Mouse (Mus musculus) hindbrain, postnatal 0 days (tissue): ENCODE data around the gene Wars2. TPM values are rescaled to one million over a fixed set of nuclear protein-coding genes. Genes with fewer than 3 reads are reported as not detected.

Experiments
- ATAC-seq: fragments of 200-750 bp; cut with Nextera tagmentation; 2 replicates; pipeline ENCODE4 v1.8.0; 2017; ENCODE audit warnings: mild to moderate bottlenecking, moderate TSS enrichment, moderate library complexity
- DNase-seq: peaks from one replicate; pipeline ENCODE4 v3.0.0-alpha.2; 2015; ENCODE audit warnings: low spot score
- H3K27ac ChIP-seq: fragments of 300-500 bp; sonication (generic); 2 replicates; pipeline ENCODE4 v1.5.1; 2014; ENCODE audit warnings: mild to moderate bottlenecking
- H3K27me3 ChIP-seq: fragments of 300-500 bp; sonication (generic); 2 replicates; pipeline ENCODE4 v1.6.1; 2014; ENCODE audit warnings: low read length, mixed read lengths; ENCODE audit not compliant: insufficient read depth
- H3K36me3 ChIP-seq: fragments of 300-500 bp; sonication (generic); 2 replicates; pipeline ENCODE4 v1.6.1; 2014; ENCODE audit warnings: low read length, mixed read lengths; ENCODE audit not compliant: insufficient read depth
- H3K4me1 ChIP-seq: fragments of 300-500 bp; sonication (generic); 2 replicates; pipeline ENCODE4 v1.6.1; 2014; ENCODE audit warnings: antibody characterized with exemption, low read length, mixed read lengths; ENCODE audit not compliant: insufficient read depth
- H3K4me2 ChIP-seq: fragments of 300-500 bp; sonication (generic); 2 replicates; pipeline ENCODE4 v1.6.1; 2014; ENCODE audit warnings: low read depth, mild to moderate bottlenecking, low read length, moderate library complexity, mixed read lengths
- H3K4me3 ChIP-seq: fragments of 300-500 bp; sonication (generic); 2 replicates; pipeline ENCODE4 v1.5.1; 2014; ENCODE audit warnings: low read length
- H3K9ac ChIP-seq: fragments of 300-500 bp; sonication (generic); replicated peaks from 2 replicates; pipeline ENCODE4 v1.6.1; 2014; ENCODE audit warnings: mild to moderate bottlenecking, low read length, moderate library complexity, mixed read lengths
- H3K9me3 ChIP-seq: fragments of 300-500 bp; sonication (generic); 2 replicates; pipeline ENCODE4 v1.6.1; 2016; ENCODE audit warnings: low read length, mixed read lengths
- CTCF ChIP-seq: IDR thresholded peaks from 2 replicates; pipeline ENCODE4 v1.5.1; 2016; ENCODE audit warnings: antibody characterized with exemption, control low read depth, low read depth
- WGBS: fragments of 180-500 bp; shearing (Covaris S2); extraction: QIAGEN DNeasy Blood & Tissue Kit; methylation state at CpG from one replicate; pipeline ENCODE4 v1.1.7; 2014; 5-methylcytosine and 5-hydroxymethylcytosine counted together
- polyA plus RNA-seq: library from polyadenylated mRNA; unstranded; fragments of >200 nt; fragmentation: Nextera tagmentation; extraction: Ambion mirVana; gene quantifications from 2 replicates; pipeline ENCODE4 v1.2.1, GENCODE M21; 2015
- total RNA-seq: library from RNA; depleted of rRNA; stranded (reverse); fragments of >200 nt; gene quantifications from 2 replicates; pipeline ENCODE4 v1.2.3, GENCODE M21; 2014

The Wars2 gene
- total and polyA plus RNA-seq, 2 experiments from 2014 or later, result 5.1 to 11.1 TPM

GRCm38 (mm10) chr3:99256766-99257165, 115.9 kb downstream of the Wars2 start:
- H3K27ac ChIP-seq, result no peak overlapping the region
- WGBS, result 1% methylated on average over 20 of the region's 20 CpGs
- H3K4me1 ChIP-seq, result no peaks in the 10 kb centered on the region
- peak; percentile 33 for TF ChIP-seq CTCF
- H3K4me3 ChIP-seq, result no peak overlapping the region
- H3K9me3 ChIP-seq, result no peaks in the 10 kb centered on the region
- H3K9ac ChIP-seq, result no peak overlapping the region
- no peaks in the 10 kb centered on the region for H3K36me3 ChIP-seq
- no peak for ATAC-seq
- peak; percentile 48 for DNase-seq
- no peak overlapping the region for H3K4me2 ChIP-seq
- H3K27me3 ChIP-seq, result peaks cover 89% of the 10 kb centered on the region

- Histone ChIP-seq H3K9me3 (no peaks in the 10 kb centered on the region), H3K4me3 (no peak overlapping the region), H3K27ac (no peak overlapping the region), H3K9ac (no peak overlapping the region), H3K4me1 (no peaks in the 10 kb centered on the region), H3K36me3 (no peaks in the 10 kb centered on the region), H3K4me2 (no peak overlapping the region), H3K27me3 (peaks cover 91% of the 10 kb centered on the region)
- WGBS, result 7% methylated on average over 29 of the region's 29 CpGs
- ATAC-seq (no peak), DNase-seq (no peak)
- no peak for TF ChIP-seq CTCF
These were observed 117.0 kb downstream of the Wars2 start for GRCm38 (mm10) chr3:99257586-99258577.

- H3K9me3 ChIP-seq, result no peaks in the 10 kb centered on the region
- no peaks in the 10 kb centered on the region for H3K4me1 ChIP-seq
- H3K4me2 ChIP-seq, result no peak overlapping the region
- H3K4me3 ChIP-seq, result no peak overlapping the region
- TF ChIP-seq CTCF, result no peak
- no peak overlapping the region for H3K9ac ChIP-seq
- ATAC-seq (no peak), DNase-seq (no peak)
- H3K27me3 ChIP-seq, result peaks cover 95% of the 10 kb centered on the region
- no peaks in the 10 kb centered on the region for H3K36me3 ChIP-seq
- 7% methylated on average over 6 of the region's 6 CpGs for WGBS
- H3K27ac ChIP-seq, result no peak overlapping the region
These were observed 118.9 kb downstream of the Wars2 start for GRCm38 (mm10) chr3:99259741-99260270.

- no peak overlapping the region for H3K9ac ChIP-seq
- H3K4me3 ChIP-seq, result no peak overlapping the region
- ATAC-seq, result no peak
- no peaks in the 10 kb centered on the region for H3K4me1 ChIP-seq
- 34% methylated on average over 2 of the region's 2 CpGs for WGBS
- H3K36me3 ChIP-seq, result no peaks in the 10 kb centered on the region
- peaks cover 91% of the 10 kb centered on the region for H3K27me3 ChIP-seq
- no peak for TF ChIP-seq CTCF
- H3K4me2 ChIP-seq, result no peak overlapping the region
- DNase-seq, result no peak
- no peak overlapping the region for H3K27ac ChIP-seq
- H3K9me3 ChIP-seq, result no peaks in the 10 kb centered on the region
These were observed 119.5 kb downstream of the Wars2 start for GRCm38 (mm10) chr3:99260395-99260794.

GRCm38 (mm10) chr3:99261371-99261791, 120.5 kb downstream of the Wars2 start:
- DNase-seq, result no peak
- ATAC-seq, result no peak
- H3K9me3 ChIP-seq, result no peaks in the 10 kb centered on the region
- H3K4me2 ChIP-seq, result no peak overlapping the region
- WGBS, result 3% methylated on average over 18 of the region's 18 CpGs
- H3K4me1 ChIP-seq, result no peaks in the 10 kb centered on the region
- no peak overlapping the region for H3K4me3 ChIP-seq
- H3K36me3 ChIP-seq, result no peaks in the 10 kb centered on the region
- no peak overlapping the region for H3K27ac ChIP-seq
- no peak overlapping the region for H3K9ac ChIP-seq
- TF ChIP-seq CTCF, result no peak
- H3K27me3 ChIP-seq, result peaks cover 86% of the 10 kb centered on the region

GRCm38 (mm10) chr3:99261986-99262385, 121.1 kb downstream of the Wars2 start:
- H3K4me2 ChIP-seq, result no peak overlapping the region
- no peaks in the 10 kb centered on the region for H3K9me3 ChIP-seq
- DNase-seq (no peak), ATAC-seq (no peak)
- TF ChIP-seq CTCF, result no peak
- no peak overlapping the region for H3K4me3 ChIP-seq
- H3K4me1 ChIP-seq, result no peaks in the 10 kb centered on the region
- peaks cover 84% of the 10 kb centered on the region for H3K27me3 ChIP-seq
- no peak overlapping the region for H3K9ac ChIP-seq
- WGBS, result 3% methylated on average over 2 of the region's 2 CpGs
- no peak overlapping the region for H3K27ac ChIP-seq
- H3K36me3 ChIP-seq, result no peaks in the 10 kb centered on the region

- 17% methylated on average over 9 of the region's 9 CpGs for WGBS
- H3K4me3 ChIP-seq, result no peak overlapping the region
- DNase-seq, result no peak
- no peak overlapping the region for H3K4me2 ChIP-seq
- H3K36me3 ChIP-seq, result no peaks in the 10 kb centered on the region
- no peak for ATAC-seq
- no peaks in the 10 kb centered on the region for H3K9me3 ChIP-seq
- H3K27ac ChIP-seq, result no peak overlapping the region
- H3K4me1 ChIP-seq, result no peaks in the 10 kb centered on the region
- H3K27me3 ChIP-seq, result peaks cover 69% of the 10 kb centered on the region
- no peak for TF ChIP-seq CTCF
- H3K9ac ChIP-seq, result no peak overlapping the region
These were observed 122.6 kb downstream of the Wars2 start for GRCm38 (mm10) chr3:99263471-99263903.
